Mouse (Mus musculus): ENCODE measurements around the gene Rnf216.

- TF ChIP-seq POLR2A (IDR thresholded peaks at IDR 0.05; ENCODE audit: borderline replicate concordance, insufficient read depth, low read length) (no peak), CTCF (IDR thresholded peaks at IDR 0.05; ENCODE audit: borderline replicate concordance, insufficient read depth, low read depth, low read length) (no peak)
These were observed 33.0 kb downstream of the Rnf216 start for GRCm38 (mm10) chr5:143079806-143080205.

Measured in cerebellum, adult 2 months (tissue).